Mouse (Mus musculus) heart, embryonic 14.5 days (tissue): ENCODE data around the gene Lin9. TPM values are rescaled to one million over a fixed set of nuclear protein-coding genes. Genes with fewer than 3 reads are reported as not detected.
A peak's percentile ranks its signal among the peaks of the same experiment; 100 is the strongest.

Experiments used
- ATAC-seq: fragments of 200-750 bp; cut with Nextera tagmentation; 2 replicates; pipeline ENCODE4 v1.8.0; 2017; ENCODE audit warnings: low read depth, moderate TSS enrichment; ENCODE audit not compliant: insufficient number of reproducible peaks, insufficient read depth, low FRiP score
- H3K27ac ChIP-seq, 2 experiments: fragments of 200-500 bp in 1 of 2; fragments of 300-500 bp in 1 of 2; sonication (generic) in 1 of 2; replicated peaks in 1 of 2; 2 replicates each; pipeline ENCODE4 v1.5.1; 2012 to 2014; ENCODE audit warnings: low read depth in 2 of 2, low read length in 2 of 2, control low read depth in 1 of 2, mild to moderate bottlenecking in 1 of 2, mixed read lengths in 1 of 2; ENCODE audit not compliant: control insufficient read depth in 1 of 2, insufficient read depth in 1 of 2
- H3K27me3 ChIP-seq: fragments of 300-500 bp; sonication (generic); 2 replicates; pipeline ENCODE4 v1.6.1; 2014; ENCODE audit warnings: mild to moderate bottlenecking, low read length, control low read depth; ENCODE audit not compliant: control insufficient read depth, insufficient read depth
- H3K36me3 ChIP-seq: fragments of 300-500 bp; sonication (generic); 2 replicates; pipeline ENCODE4 v1.6.1; 2014; ENCODE audit warnings: mild to moderate bottlenecking, control low read depth, low read length, mixed read lengths; ENCODE audit not compliant: control insufficient read depth, insufficient read depth
- H3K4me1 ChIP-seq, 2 experiments: fragments of 200-500 bp in 1 of 2; fragments of 300-500 bp in 1 of 2; sonication (generic) in 1 of 2; 2 replicates each; pipeline ENCODE4 v1.6.1; 2012 to 2014; ENCODE audit warnings: low read length in 2 of 2, control low read depth in 1 of 2, mixed read lengths in 1 of 2; ENCODE audit not compliant: control insufficient read depth in 2 of 2, insufficient read depth in 2 of 2
- H3K4me2 ChIP-seq: fragments of 300-500 bp; sonication (generic); 2 replicates; pipeline ENCODE4 v1.6.1; 2014; ENCODE audit warnings: mild to moderate bottlenecking, low read length
- H3K4me3 ChIP-seq, 2 experiments: fragments of 200-500 bp in 1 of 2; fragments of 300-500 bp in 1 of 2; sonication (generic) in 1 of 2; 2 replicates each; pipeline ENCODE4 v1.5.1; 2012 to 2014; ENCODE audit warnings: low read length in 2 of 2, mild to moderate bottlenecking in 2 of 2, control low read depth in 1 of 2, low read depth in 1 of 2, moderate library complexity in 1 of 2; ENCODE audit not compliant: control insufficient read depth in 1 of 2, insufficient read depth in 1 of 2
- H3K9ac ChIP-seq: fragments of 300-500 bp; sonication (generic); 2 replicates; pipeline ENCODE4 v1.6.1; 2014; ENCODE audit warnings: mild to moderate bottlenecking, low read length
- H3K9me3 ChIP-seq: fragments of 300-500 bp; sonication (generic); 2 replicates; pipeline ENCODE4 v1.6.1; 2016; ENCODE audit warnings: low read length, control low read depth; ENCODE audit not compliant: control insufficient read depth
- WGBS: fragments of 180-500 bp; shearing (Covaris S2); extraction: QIAGEN DNeasy Blood & Tissue Kit; methylation state at CpG from one replicate; pipeline ENCODE4 v1.1.7; 2014; 5-methylcytosine and 5-hydroxymethylcytosine counted together
- polyA plus RNA-seq: library from polyadenylated mRNA; unstranded; fragments of >200 nt; fragmentation: Nextera tagmentation; extraction: Ambion mirVana; gene quantifications from 2 replicates; pipeline ENCODE4 v1.2.1, GENCODE M21; 2014

Lin9 gene
- polyA plus RNA-seq, 1 experiment from 2014 or later, result 13.8 TPM

- Histone ChIP-seq H3K9ac (peak overlapping the region; percentile 97), H3K27me3 (no peaks in the 10 kb centered on the region), H3K4me3 (peak overlapping the region; percentile 99), H3K4me1 (peaks cover 5 to 20% of the 10 kb centered on the region in 2 experiments), H3K36me3 (0 out of 2 replicates have a peak, but pooled peaks cover 5% of the 10 kb centered on the region), H3K9me3 (no peaks in the 10 kb centered on the region), H3K4me2 (peak overlapping the region; percentile 88), H3K27ac (peak overlapping the region; percentile 79 to 94)
- WGBS, result under 1% methylated on average over 44 of the region's 61 CpGs
- peak; percentile 68 for ATAC-seq
Measured at GRCm38 (mm10) chr1:180640605-180641125, 285 bp upstream of the Lin9 start.

DNA sequence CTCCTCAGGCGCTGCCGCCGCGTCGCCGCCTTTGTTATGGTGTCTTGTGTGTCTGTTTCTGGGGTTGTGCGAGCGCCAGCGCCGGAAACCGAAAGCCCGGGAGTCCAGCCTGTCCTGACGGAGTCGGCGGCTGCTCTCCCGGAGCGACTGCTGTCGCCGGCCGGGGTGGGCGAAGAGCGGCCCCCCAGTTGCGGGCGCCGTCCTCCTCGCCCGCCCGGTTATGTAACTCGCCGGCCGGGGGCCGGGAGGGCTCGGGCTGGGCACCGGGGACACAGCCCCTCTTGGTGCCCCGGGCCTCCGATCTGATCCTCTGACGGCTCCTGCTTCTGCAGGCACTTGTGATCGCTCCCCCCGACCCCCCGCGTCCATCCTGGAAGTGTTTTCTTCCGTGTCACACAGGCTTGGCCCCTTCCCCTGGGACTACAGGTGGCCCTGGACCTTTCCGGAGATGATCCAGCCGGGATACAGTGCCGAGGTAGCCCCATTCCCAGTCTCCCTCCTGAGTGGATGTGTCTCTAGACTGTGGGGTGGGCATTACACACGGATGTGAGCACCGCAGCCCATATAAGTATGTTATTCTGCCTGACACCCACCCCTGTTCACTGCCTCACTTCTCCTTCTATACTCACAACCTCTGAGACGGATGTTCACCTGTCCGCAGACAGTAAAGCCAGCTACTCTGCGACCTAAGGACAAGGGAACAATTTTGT, 723 bp downstream of the Lin9 start:
- ATAC-seq, result peak; percentile 22; the same call in 1 of the 2 replicates
- Histone ChIP-seq H3K27ac (peak overlapping the region; percentile 94 to 98), H3K4me1 (peaks cover 5 to 20% of the 10 kb centered on the region in 2 experiments), H3K9me3 (no peaks in the 10 kb centered on the region), H3K27me3 (no peaks in the 10 kb centered on the region), H3K4me3 (peak overlapping the region; percentile 99), H3K36me3 (0 out of 2 replicates have a peak, but pooled peaks cover 5% of the 10 kb centered on the region), H3K4me2 (peak overlapping the region; percentile 88), H3K9ac (peak overlapping the region; percentile 97)
- 3% methylated on average over 50 of the region's 50 CpGs for WGBS

DNA sequence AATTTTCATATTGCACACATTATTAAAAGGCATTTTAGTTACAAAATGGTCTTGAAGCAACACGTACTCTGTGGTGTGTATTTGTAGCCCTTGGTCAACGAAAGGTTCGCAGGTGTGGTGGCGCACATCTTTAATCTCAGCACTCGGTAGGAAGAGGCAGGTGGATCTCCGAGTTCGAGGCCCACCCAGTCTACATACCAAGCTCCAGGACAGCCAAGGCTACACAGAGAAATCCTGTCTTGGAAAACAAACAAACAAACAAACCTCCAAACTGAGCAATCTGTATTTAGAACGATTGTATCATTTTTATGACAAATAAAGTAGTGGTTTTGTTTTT, 1.2 kb downstream of the Lin9 start:
- peak overlapping the region; percentile 88 for H3K4me2 ChIP-seq
- 79% methylated on average over 8 of the region's 8 CpGs for WGBS
- peaks cover 5 to 20% of the 10 kb centered on the region in 2 experiments for H3K4me1 ChIP-seq
- H3K27me3 ChIP-seq, result no peaks in the 10 kb centered on the region
- H3K4me3 ChIP-seq, result peak overlapping the region; percentile 99
- ATAC-seq, result no peak
- H3K36me3 ChIP-seq, result 0 out of 2 replicates have a peak, but pooled peaks cover 5% of the 10 kb centered on the region
- no peak overlapping the region for H3K27ac ChIP-seq
- no peaks in the 10 kb centered on the region for H3K9me3 ChIP-seq
- H3K9ac ChIP-seq, result peak overlapping the region; percentile 97

GRCm38 (mm10) chr1:180691284-180691683, 50.3 kb downstream of the Lin9 start:
- H3K36me3 ChIP-seq, result peaks cover 47% of the 10 kb centered on the region
- H3K27ac ChIP-seq, result no peak overlapping the region
- no peak overlapping the region for H3K4me3 ChIP-seq
- H3K4me2 ChIP-seq, result no peak overlapping the region
- H3K4me1 ChIP-seq, result peaks cover 1 to 2% of the 10 kb centered on the region in 2 experiments; a peak in 2 of 4 replicates
- 80% methylated on average over 7 of the region's 7 CpGs for WGBS
- peaks cover 22% of the 10 kb centered on the region for H3K27me3 ChIP-seq
- no peaks in the 10 kb centered on the region for H3K9me3 ChIP-seq
- H3K9ac ChIP-seq, result no peak overlapping the region
- no peak for ATAC-seq

DNA sequence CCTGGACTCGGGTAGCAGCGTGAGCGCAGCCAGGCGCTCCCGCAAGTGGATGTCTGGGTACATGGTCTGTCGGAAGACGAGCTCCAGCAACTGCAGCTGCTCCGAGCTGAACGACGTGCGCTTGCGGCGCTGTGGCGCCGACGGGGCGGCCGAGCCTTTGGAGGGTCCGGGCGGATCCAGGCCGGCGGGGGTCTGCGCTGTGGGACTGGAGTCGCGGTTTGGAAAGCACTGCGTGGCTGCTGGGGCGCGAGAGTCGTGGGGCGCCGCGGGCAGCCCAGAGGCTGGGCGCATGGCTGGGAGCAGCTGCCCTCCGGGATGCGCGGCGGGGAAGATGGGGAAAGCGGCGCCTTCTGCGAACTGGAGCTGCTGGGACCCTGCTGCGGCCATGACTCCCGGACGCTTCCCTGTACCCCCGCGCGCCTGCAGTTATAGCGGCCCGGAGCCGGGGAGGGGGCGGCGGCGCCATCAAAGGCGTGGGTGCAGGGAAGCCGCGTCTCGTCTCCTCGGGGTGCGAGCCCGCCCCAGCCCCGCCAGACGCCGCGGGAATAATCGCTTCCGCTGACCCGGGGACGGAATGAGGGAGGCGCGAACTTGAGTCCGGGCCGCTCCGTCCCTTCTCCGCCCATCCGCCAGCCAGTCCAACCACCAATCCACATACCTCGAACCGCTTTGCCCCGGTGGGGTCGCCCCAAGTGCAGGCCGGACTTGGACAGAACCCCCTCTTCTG, 55.8 kb downstream of the Lin9 start, which contains the start of gene Mixl1:
Gene Mixl1, minus strand, starts transcription at position 409 of the 727 bp plus-strand sequence.
- H3K9me3 ChIP-seq, result no peaks in the 10 kb centered on the region
- ATAC-seq, result no peak
- H3K27me3 ChIP-seq, result peaks cover 52% of the 10 kb centered on the region
- H3K27ac ChIP-seq, result no peak within 1 kb of the TSS
- H3K36me3 ChIP-seq, result peaks cover 3% of the 10 kb centered on the region
- H3K4me2 ChIP-seq, result peak within 1 kb of the TSS; percentile 79
- H3K4me1 ChIP-seq, result peaks cover 7 to 8% of the 10 kb centered on the region in 2 experiments; a peak in 2 of 4 replicates
- 1% methylated on average over 78 of the region's 79 CpGs for WGBS
- H3K4me3 ChIP-seq, result peak within 1 kb of the TSS; percentile 42 to 47
- H3K9ac ChIP-seq, result peak within 1 kb of the TSS; percentile 57; the same call in 1 of the 2 replicates

DNA sequence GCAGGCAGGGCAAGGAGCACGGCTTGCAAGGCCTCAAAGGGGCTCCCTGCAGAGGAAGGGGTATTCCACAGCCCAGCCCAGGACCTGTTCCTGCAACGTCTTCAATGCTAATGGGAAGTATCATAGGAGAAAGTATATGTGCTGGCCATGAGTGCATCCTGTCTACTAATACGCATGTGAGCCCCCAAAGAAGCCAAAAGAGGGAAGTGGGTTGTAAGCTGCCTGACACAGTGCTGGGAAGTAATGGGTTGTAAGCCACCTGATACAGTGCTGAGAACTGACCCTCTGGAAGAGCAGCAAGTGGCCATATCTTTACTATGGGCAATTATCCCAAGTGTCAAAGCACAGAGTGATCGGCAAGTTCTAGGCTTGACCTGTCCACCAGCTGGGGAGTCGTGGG, 57.1 kb downstream of the Lin9 start:
- no peak overlapping the region for H3K9ac ChIP-seq
- no peak overlapping the region for H3K27ac ChIP-seq
- H3K36me3 ChIP-seq, result no peaks in the 10 kb centered on the region
- H3K4me3 ChIP-seq, result no peak overlapping the region
- H3K4me2 ChIP-seq, result no peak overlapping the region
- H3K4me1 ChIP-seq, result peaks cover 7 to 8% of the 10 kb centered on the region in 2 experiments; a peak in 2 of 4 replicates
- peaks cover 56% of the 10 kb centered on the region for H3K27me3 ChIP-seq
- 64% methylated on average over 5 of the region's 5 CpGs for WGBS
- no peak for ATAC-seq
- H3K9me3 ChIP-seq, result no peaks in the 10 kb centered on the region

GRCm38 (mm10) chr1:180703400-180703799, 62.5 kb downstream of the Lin9 start:
- Histone ChIP-seq H3K36me3 (no peaks in the 10 kb centered on the region), H3K9ac (peak overlapping the region; percentile 64), H3K4me3 (peak overlapping the region; percentile 7 to 21; a peak in 2 of 4 replicates), H3K4me2 (peak overlapping the region; percentile 60), H3K27ac (no peak overlapping the region), H3K27me3 (peaks cover 13% of the 10 kb centered on the region; the same call in 1 of the 2 replicates), H3K4me1 (no peaks in the 10 kb centered on the region; a peak in 1 of 4 replicates), H3K9me3 (no peaks in the 10 kb centered on the region)
- ATAC-seq, result no peak
- 22% methylated on average over 6 of the region's 6 CpGs for WGBS
